Mouse (Mus musculus) myocyte (in vitro differentiated cells): ENCODE results near the gene Utp20.

Experiments
- CEBPB ChIP-seq: IDR thresholded peaks from 2 replicates; pipeline ENCODE4 v1.6.1; 2011; ENCODE audit warnings: mild to moderate bottlenecking, moderate library complexity; ENCODE audit not compliant: poor library complexity, insufficient read depth, severe bottlenecking
- E2F4 ChIP-seq: IDR thresholded peaks from one replicate; pipeline ENCODE4 v1.6.1; 2011; ENCODE audit warnings: mild to moderate bottlenecking, control low read depth, moderate library complexity; ENCODE audit not compliant: insufficient read depth
- MAX ChIP-seq: IDR thresholded peaks from one replicate; pipeline ENCODE4 v1.6.1; 2011; ENCODE audit warnings: low read depth, mild to moderate bottlenecking, control low read depth
- MYOD1 ChIP-seq, 3 experiments: IDR thresholded peaks; one replicate each; pipeline ENCODE4 v1.6.1; 2011; ENCODE audit warnings: control low read depth in 2 of 3, low read depth in 2 of 3, mild to moderate bottlenecking in 2 of 3, moderate library complexity in 1 of 3; ENCODE audit not compliant: insufficient read length in 2 of 3, control insufficient read depth in 1 of 3
- POLR2A ChIP-seq: IDR thresholded peaks from one replicate; pipeline ENCODE4 v1.6.1; 2011; ENCODE audit warnings: low read depth, mild to moderate bottlenecking, control low read depth, moderate library complexity; ENCODE audit not compliant: insufficient read length
- POLR2AphosphoS2 ChIP-seq: IDR thresholded peaks from one replicate; pipeline ENCODE4 v1.6.1; 2011; ENCODE audit warnings: low read depth, control low read depth; ENCODE audit not compliant: insufficient read length
- REST ChIP-seq: IDR thresholded peaks from one replicate; pipeline ENCODE4 v1.6.1; 2011; ENCODE audit warnings: mild to moderate bottlenecking, control low read depth, moderate library complexity; ENCODE audit not compliant: insufficient read depth, insufficient read length
- TCF3 ChIP-seq: IDR thresholded peaks from one replicate; pipeline ENCODE4 v1.6.1; 2011; ENCODE audit warnings: low read depth, control low read depth; ENCODE audit not compliant: insufficient read length
- USF1 ChIP-seq: IDR thresholded peaks from one replicate; pipeline ENCODE4 v1.6.1; 2011; ENCODE audit warnings: low read depth, mild to moderate bottlenecking, control low read depth, moderate library complexity

- TF ChIP-seq POLR2A (no peak), POLR2AphosphoS2 (no peak), CEBPB (no peak), USF1 (no peak), MAX (no peak), MYOD1 (IDR thresholded peaks at IDR 0.05; ENCODE audit: control insufficient read depth in 1 of 3, insufficient read length in 2 of 3, low read depth in 2 of 3) (no peak), TCF3 (no peak), E2F4 (no peak), REST (no peak)
These were observed 48.3 kb upstream of the Utp20 start for GRCm38 (mm10) chr10:88874870-88875269.
